8 mouse cellular contexts compared by ENCODE assay signal in the genomic region with DNA sequence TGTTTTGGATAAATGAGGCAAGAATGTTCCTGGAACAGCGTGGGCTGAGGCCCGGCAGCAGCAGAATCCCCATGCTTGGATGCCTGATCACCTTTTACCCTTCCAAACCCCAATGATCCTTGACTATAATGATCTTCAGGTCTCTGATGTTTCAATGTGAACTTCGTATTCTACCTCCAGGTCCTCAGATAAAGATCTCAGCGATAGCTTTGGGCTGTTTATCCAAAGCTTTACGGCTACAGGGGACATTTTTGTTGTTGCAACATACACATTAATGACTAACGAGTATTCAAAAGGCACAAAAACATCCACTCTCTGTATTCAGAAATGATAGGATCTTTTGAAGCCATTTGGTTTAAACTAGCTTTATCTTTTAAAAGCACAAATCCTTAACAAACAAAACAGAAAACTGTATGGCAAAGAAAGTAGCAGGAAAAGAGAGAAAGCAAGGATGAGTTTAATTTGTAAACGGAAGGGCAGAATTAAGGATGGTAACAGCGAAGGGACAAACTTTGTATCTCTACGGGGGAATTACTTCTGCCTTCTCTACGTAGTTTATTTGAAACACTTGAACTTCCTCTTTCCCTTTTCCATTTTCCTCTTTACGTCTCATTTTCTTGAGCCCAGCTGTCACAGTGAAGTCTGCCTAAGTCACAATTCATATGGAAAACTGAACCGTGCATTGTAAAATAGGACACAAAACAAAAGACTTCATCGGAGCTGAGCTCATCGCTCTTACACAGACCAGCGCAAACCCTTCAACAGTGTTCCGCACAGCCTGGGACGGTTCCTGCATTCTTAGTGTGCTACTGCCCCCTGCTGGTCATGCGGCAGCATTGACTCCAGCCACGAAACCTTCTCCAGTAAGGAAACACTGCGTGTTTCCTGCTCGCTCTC.
DNase-seq lines count a peak whose midpoint lies in the region; ATAC-seq lines count a peak whose summit lies in the region.

No protein-coding gene starts in this region.

- WGBS in intestine, embryonic 14.5 days = 8% methylated on average over 21 of the region's 21 CpGs

- H3K4me1 ChIP-seq in intestine, embryonic 14.5 days (replicated peaks; ENCODE audit: control insufficient read depth, insufficient read depth, low read length) = 0 out of 2 replicates have a peak, but pooled peaks cover 4% of the 10 kb centered on the region

- intact Hi-C loops in left cerebral cortex, postnatal 14 days (cut with DNase I) = loop anchor here (1.0 to 10.0 kb wide), 5 partner anchors 206 to 692 kb away; a partner anchor contains a TSS

- H3K27ac ChIP-seq in intestine, embryonic 14.5 days (ENCODE audit: low read depth) = no peak overlapping the region

- no peaks in the 10 kb centered on the region for H3K9me3 ChIP-seq in intestine, embryonic 14.5 days (ENCODE audit: control insufficient read depth, low read length)

- DNase-seq in adrenal gland, adult 18-20 months (ENCODE audit: low spot score in 2 of 2) = peak; percentile 93 to 94
- peak; percentile 93 for DNase-seq in embryo, embryonic 11 days
- DNase-seq in gastrocnemius, postnatal 25 days = peak; percentile 82
- peak; percentile 93 for DNase-seq in intestine, embryonic 14.5 days (ENCODE audit: low spot score)
- peak; percentile 89 to 92 for DNase-seq in left cerebral cortex, postnatal 14 days (ENCODE audit: low spot score in 2 of 2)
- DNase-seq in mesoderm, embryonic 11.5 days (ENCODE audit: low read depth, low spot score) = peak; percentile 93
- DNase-seq in right cerebral cortex, postnatal 36 days (ENCODE audit: low spot score in 2 of 2) = peak; percentile 74 to 75
- DNase-seq in yolk sac, embryonic 10.5 days (ENCODE audit: low spot score) = peak; percentile 90

- peak overlapping the region; percentile 47 for H3K9ac ChIP-seq in intestine, embryonic 14.5 days (ENCODE audit: low read length)

- peak overlapping the region; percentile 38 for H3K4me3 ChIP-seq in intestine, embryonic 14.5 days (ENCODE audit: low read depth, low read length)

- no peaks in the 10 kb centered on the region for H3K27me3 ChIP-seq in intestine, embryonic 14.5 days (replicated peaks; ENCODE audit: control insufficient read depth, insufficient read depth, low read length)

- H3K36me3 ChIP-seq in intestine, embryonic 14.5 days (ENCODE audit: control insufficient read depth, insufficient read depth, low read length) = no peaks in the 10 kb centered on the region

- peak overlapping the region; percentile 64 for H3K4me2 ChIP-seq in intestine, embryonic 14.5 days (ENCODE audit: low read length)

- peak; percentile 84 for ATAC-seq in intestine, embryonic 14.5 days (replicated peaks; ENCODE audit: low FRiP score, low TSS enrichment, low read depth)
